Mouse (Mus musculus) heart, adult 2 months (tissue): Measurements from ENCODE around the gene B3galt2.
A peak's percentile ranks its signal among the peaks of the same experiment; 100 is the strongest.

Source experiments
- CTCF ChIP-seq: fragments of 200-600 bp; IDR thresholded peaks from 2 replicates; pipeline ENCODE4 v1.8.1; 2022; ENCODE audit warnings: antibody characterized with exemption, mild to moderate bottlenecking, moderate library complexity
- POLR2A ChIP-seq: fragments of 200-500 bp; IDR thresholded peaks from 2 replicates; pipeline ENCODE4 v1.6.1; 2011; ENCODE audit warnings: mild to moderate bottlenecking, low read depth, low read length, control low read depth; ENCODE audit not compliant: insufficient read depth

GRCm38 (mm10) chr1:143640650-143641407, at the start of gene B3galt2:
- TF ChIP-seq CTCF (no peak), POLR2A (0 out of 2 replicates have a peak, but pooled peaks have one; percentile 16)
